Mouse (Mus musculus): ENCODE measurements at regions not wholly inside any gene's neighbourhood (a gene's known extent, or its start where the extent isn't known, plus 50 kb on each side); places are given as distances from the start of the nearest gene placed in this dataset.

DNA sequence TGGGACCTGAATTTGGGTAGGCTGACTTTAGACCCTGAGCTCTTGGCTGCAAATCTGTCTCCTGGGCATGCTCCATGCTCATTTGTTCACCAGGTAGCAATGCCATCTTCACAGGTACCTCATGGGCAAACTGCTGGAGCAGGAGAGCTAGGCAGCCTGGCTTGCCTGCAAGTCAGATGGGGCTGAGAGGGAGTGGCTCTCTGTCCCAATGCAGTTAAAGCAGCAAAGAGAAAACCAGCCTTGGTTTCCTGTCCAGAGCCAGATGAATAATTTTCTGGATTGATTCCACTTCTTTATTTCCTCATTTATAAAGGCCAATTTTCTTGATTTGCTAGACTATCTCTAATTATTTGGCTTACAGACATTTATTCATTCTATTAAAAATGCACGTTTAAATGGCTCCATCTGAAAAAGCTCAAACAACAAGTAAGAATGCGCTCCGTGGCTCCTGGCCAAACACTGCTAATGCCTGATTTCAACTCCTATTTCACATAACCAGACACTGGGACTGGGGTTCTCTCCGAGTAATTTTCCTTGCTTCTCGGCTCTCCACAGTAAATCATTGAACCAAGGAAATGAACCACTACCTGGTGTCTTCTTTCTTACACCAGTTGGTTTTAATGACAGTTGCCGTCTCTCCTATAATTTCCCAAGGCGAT, 60.5 kb downstream of the Rsl24d1 start:
- no peak for DNase-seq (ENCODE audit: low spot score in 2 of 2)
- intact Hi-C loops (cut with DNase I) = no loop called here

- DNase-seq (ENCODE audit: low spot score in 2 of 2) = no peak
- intact Hi-C loops (cut with DNase I) = no loop called here
These were observed 63.4 kb downstream of the Rsl24d1 start for GRCm38 (mm10) chr9:73176645-73177044.

DNA sequence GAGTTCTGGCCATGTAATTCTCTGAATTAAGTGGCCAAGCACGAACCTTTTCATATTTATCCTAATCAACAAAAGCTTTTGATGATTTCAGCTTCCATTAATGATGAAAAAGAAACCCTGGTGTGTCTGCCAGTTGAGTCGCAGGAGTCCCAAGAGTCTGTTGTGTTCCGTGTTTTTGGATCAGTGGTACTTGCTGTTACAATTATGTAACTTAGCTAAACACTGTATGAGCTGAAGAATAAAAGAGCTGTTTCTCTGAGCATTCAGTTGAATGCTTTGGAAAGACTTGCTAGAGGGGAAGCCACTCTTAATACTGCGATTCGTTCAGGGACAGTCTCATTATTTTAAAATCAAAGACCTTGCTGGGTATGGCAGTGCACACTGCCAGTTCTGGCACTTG, 70.1 kb downstream of the Rsl24d1 start:
- peak in 1 of 2 experiments; percentile 41 for DNase-seq (ENCODE audit: low spot score in 2 of 2)
- intact Hi-C loops (cut with DNase I) = no loop called here

GRCm38 (mm10) chr9:73184908-73185307, 71.7 kb downstream of the Rsl24d1 start:
- intact Hi-C loops (cut with DNase I) = no loop called here
- DNase-seq (ENCODE audit: low spot score in 2 of 2) = no peak

DNA sequence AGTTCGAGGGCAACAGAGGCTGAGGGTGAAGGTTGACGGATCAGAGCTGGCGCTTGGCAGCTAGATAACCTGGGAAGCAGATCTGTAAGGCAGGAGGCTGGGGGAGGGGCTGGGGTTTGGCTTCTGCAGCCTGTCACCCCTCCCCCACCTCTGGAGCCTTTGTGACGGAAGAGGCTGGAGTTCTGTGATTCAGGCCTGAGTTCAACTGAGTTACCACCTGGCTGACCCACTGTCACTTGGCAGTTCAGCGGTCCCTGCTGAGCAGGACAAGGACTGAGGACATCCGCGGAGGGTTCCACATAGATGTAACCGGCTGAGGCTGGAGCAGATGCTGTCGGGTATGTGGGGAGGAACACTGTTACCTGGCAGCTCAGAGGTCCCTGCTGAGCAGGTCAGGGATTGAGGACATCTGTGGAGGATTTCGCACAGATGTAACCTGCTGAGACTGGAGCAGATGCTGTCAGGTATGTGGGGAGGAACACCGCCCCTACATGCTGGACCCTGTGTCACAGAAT, 79.1 kb downstream of the Rsl24d1 start:
- DNase-seq (ENCODE audit: low spot score in 2 of 2) = no peak
- intact Hi-C loops (cut with DNase I) = no loop called here

- peak in 1 of 2 experiments; percentile 5 for DNase-seq (ENCODE audit: low spot score in 2 of 2)
- intact Hi-C loops (cut with DNase I) = no loop called here
These were observed 85.2 kb downstream of the Rsl24d1 start for GRCm38 (mm10) chr9:73198261-73199085.

DNA sequence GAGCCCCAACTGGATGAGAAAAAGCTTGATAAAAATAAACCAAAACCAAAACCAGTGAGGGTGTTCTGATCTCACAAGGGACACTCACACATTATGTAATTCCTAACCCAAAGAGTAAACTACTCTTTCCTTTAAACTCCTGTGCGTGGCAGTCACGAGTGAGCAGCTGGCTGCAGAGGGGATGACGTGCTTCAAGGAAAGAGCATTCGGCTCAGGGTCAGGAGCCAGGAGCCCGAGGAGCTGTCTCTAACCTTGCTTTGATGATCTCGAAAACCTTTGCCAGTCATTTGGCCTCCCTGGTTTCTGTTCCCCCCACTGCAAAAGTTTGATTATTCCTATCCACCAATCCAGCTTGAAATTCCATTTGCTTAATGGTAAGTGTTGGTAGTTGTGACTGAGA, 109.9 kb downstream of the Rsl24d1 start:
- no peak for DNase-seq (ENCODE audit: low spot score in 2 of 2)
- intact Hi-C loops (cut with DNase I) = no loop called here

DNA sequence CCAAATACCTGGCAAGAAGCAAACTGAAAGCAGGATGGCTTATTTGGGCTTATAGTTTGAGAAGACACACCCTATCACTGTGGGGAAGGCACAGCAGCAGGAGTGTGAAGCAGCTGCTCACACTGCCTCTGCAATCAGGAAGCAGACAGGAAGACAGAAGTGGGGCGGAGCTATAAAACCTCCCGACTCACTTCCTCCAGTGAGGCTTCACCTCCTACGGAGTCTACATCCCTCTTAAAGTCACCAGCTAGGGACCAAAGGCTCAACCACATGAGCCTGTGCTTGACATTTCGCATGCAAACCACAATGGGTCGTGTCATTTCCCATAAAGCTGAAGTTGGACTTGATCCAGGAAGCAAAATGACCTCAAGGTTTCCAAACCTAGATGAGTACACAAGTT, 127.0 kb downstream of the Rsl24d1 start:
- intact Hi-C loops (cut with DNase I) = no loop called here
- DNase-seq (ENCODE audit: low spot score in 2 of 2) = no peak

GRCm38 (mm10) chr9:73242521-73243308, 129.5 kb downstream of the Rsl24d1 start:
- intact Hi-C loops (cut with DNase I) = no loop called here
- no peak for DNase-seq (ENCODE audit: low spot score in 2 of 2)

GRCm38 (mm10) chr9:73244177-73244576, 131.0 kb downstream of the Rsl24d1 start:
- intact Hi-C loops (cut with DNase I) = no loop called here

GRCm38 (mm10) chr9:73245524-73245923, 132.3 kb downstream of the Rsl24d1 start:
- intact Hi-C loops (cut with DNase I) = no loop called here
- DNase-seq (ENCODE audit: low spot score in 2 of 2) = peak; percentile 21 to 28

More at GRCm38 (mm10) chr9:73244177-73244576, 131.0 kb downstream of the Rsl24d1 start:
- peak in 1 of 2 experiments; percentile 16 for DNase-seq (ENCODE audit: low spot score in 2 of 2)

DNA sequence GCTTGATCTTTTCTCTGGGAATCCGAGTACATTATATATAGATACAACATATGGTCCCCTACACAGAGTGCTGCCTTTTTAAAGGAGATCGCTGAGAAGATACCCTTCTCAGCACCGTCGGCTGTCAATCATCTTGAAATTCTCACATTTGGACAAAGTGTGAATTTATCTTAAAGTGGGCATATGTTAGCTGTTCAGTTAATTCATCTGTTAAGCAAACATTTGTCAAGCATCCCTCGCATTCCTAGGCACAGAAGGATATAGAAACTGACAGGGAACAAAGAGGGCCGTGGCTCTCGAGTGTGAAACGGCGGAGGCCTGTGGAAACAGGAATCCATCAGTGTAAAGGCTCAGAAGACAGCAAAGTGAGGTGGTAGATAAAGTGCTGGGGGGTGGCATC, 144.9 kb downstream of the Rsl24d1 start:
- intact Hi-C loops (cut with DNase I) = no loop called here

DNA sequence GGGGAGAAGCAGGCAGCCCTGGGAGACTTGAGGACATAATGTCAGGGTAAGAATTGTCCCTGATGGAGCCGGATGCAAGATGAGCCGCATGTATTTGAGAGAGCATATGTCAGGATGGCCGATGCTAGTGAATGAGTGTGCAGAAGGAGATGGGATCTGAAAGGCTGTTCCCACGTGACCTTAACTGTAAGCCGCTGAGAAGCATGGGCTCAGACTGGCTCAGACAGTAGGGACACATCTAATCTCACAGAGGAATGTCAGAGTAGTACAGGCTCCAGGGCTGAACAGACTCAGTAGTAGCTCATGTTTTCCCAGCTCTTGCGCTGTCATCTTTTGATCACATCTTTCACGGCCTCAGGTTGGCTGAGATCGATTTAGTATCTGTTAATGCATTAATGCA, 145.4 kb downstream of the Rsl24d1 start:
- intact Hi-C loops (cut with DNase I) = no loop called here
- no peak for DNase-seq (ENCODE audit: low spot score in 2 of 2)

More for the DNA sequence above, 144.9 kb downstream of the Rsl24d1 start:
- peak in 1 of 2 experiments; percentile 67 for DNase-seq (ENCODE audit: low spot score in 2 of 2)

GRCm38 (mm10) chr9:73262711-73263110, 149.5 kb downstream of the Rsl24d1 start:
- intact Hi-C loops (cut with DNase I) = no loop called here
- no peak for DNase-seq (ENCODE audit: low spot score in 2 of 2)

DNA sequence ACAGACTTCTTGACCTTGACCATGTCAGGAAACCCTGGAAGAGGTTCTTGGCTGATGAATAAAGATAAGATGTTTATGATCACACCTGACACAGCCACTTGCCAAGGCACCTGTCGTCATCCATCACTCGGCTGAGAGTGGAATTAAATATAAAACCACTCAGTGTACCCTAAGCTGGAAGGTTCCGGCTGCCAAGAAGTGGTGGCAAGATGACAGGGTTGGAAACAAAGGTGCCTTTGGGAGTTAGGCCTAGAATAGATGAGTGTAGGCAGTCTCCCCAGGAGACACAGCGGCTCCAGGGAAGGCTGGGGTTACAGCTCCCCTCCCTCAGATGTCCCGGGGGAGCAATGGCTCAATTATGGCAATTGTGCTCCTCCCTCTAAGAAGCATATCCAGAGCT, 157.0 kb downstream of the Rsl24d1 start:
- no peak for DNase-seq (ENCODE audit: low spot score in 2 of 2)
- intact Hi-C loops (cut with DNase I) = loop anchor here (5.0 kb wide), 2 partner anchors 108 to 198 kb away; no protein-coding TSS in a partner anchor

DNA sequence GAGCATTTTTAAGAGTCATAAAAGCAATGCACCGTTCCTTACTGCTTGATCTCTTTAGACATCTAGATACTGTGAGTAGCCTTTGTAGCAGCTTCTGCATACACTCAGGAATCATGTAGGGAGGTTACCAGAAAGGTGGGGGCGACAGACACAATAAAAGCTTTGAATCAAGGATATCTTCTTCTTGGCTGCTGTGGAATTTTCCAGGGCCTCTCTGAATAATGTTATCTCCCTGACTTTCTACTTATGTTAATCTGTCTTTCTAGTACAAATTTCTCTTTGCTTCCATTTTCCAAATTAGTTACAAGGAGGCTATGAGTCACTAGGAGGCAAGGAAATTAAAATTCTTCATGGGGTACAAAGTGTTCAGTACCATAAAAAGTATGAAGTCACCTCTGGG, 159.4 kb downstream of the Rsl24d1 start:
- intact Hi-C loops (cut with DNase I) = loop anchor here (5.0 kb wide), 2 partner anchors 110 to 200 kb away; no protein-coding TSS in a partner anchor
- peak; percentile 34 to 88 for DNase-seq (ENCODE audit: low spot score in 2 of 2)

DNA sequence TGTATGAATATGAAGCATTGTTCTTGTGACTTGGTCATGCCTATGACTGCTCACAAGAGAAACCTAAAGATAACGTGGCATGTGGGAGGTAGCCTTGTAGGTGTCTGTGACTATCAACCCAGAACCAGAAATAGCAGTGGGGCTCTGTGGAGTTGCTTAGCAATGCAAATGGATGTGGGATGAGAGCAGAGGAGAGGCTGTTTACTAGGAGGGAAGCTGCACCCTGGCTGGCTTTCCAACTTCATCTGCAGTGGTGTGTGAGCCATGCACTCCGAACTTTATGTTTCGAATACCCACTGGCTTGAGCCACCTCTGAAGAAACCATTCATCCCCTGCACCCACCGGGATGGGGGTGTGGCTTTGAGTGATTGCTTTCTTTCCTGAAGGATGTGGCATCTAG, 160.5 kb downstream of the Rsl24d1 start:
- intact Hi-C loops (cut with DNase I) = loop anchor here (5.0 kb wide), 2 partner anchors 111 to 201 kb away; no protein-coding TSS in a partner anchor
- peak; percentile 56 to 95 for DNase-seq (ENCODE audit: low spot score in 2 of 2)

GRCm38 (mm10) chr9:73275671-73276070, 162.4 kb downstream of the Rsl24d1 start:
- DNase-seq (ENCODE audit: low spot score in 2 of 2) = no peak
- intact Hi-C loops (cut with DNase I) = no loop called here

- intact Hi-C loops (cut with DNase I) = no loop called here
- DNase-seq (ENCODE audit: low spot score in 2 of 2) = no peak
These were observed 182.1 kb downstream of the Rsl24d1 start for GRCm38 (mm10) chr9:73295287-73295686.

Measured in left cerebral cortex, postnatal 25 days (tissue).